Mouse (Mus musculus) G1E-ER4 (cell line): ENCODE results near the gene Oprd1. TPM values are rescaled to one million over a fixed set of nuclear protein-coding genes. Genes with fewer than 3 reads are reported as not detected.

Experiments
- GATA1 ChIP-seq: IDR thresholded peaks from one replicate; pipeline ENCODE4 v1.8.0; 2012; ENCODE audit warnings: low read length, inconsistent platforms
- polyA plus RNA-seq: library from polyadenylated mRNA; stranded (reverse); fragments of >175 nt; gene quantifications from 2 replicates; pipeline ENCODE4 v1.2.3, GENCODE M21; 2012

Gene Oprd1
- polyA plus RNA-seq, 1 experiment, result not detected

DNA sequence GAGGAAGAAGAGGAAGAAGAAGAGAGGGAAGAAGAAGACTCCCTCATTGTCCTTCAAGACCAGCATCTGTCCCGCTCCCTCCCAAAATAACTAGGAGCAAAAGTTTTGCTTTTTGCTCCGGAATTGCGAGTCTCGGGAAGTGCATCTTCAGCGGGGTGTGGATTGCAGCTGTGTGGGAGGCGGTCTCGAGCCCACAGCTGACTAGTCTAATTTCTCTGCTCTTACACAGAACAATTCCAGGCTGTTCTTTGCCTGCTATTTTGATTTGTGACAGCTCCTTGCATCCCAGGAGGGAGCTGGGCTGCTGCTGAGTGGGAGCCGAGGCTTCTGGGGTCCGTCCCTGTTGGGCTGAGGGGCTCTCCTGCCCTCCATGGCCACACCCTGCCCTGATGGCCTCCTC is 24.7 kb downstream of the Oprd1 start:
- no peak for TF ChIP-seq GATA1

DNA sequence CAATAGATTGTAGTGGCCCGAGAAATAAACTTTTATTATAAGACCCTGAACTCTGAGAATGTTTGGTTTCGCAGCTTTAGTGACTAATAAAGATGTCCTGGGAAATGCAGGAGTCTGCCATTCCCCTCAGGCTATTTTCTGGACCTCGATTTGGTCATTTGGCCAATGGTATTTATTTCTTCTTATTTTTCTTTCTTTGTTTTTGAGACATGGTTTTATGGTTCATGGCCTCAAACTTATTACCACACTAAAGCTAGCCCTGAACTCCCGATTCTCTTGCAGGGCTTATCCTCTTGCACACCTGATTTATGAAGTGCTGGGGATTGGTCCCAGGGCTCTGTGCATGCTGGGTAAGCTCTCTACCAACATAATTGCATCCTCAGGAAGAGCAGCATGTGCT is 28.0 kb downstream of the Oprd1 start:
- TF ChIP-seq GATA1, result no peak

DNA sequence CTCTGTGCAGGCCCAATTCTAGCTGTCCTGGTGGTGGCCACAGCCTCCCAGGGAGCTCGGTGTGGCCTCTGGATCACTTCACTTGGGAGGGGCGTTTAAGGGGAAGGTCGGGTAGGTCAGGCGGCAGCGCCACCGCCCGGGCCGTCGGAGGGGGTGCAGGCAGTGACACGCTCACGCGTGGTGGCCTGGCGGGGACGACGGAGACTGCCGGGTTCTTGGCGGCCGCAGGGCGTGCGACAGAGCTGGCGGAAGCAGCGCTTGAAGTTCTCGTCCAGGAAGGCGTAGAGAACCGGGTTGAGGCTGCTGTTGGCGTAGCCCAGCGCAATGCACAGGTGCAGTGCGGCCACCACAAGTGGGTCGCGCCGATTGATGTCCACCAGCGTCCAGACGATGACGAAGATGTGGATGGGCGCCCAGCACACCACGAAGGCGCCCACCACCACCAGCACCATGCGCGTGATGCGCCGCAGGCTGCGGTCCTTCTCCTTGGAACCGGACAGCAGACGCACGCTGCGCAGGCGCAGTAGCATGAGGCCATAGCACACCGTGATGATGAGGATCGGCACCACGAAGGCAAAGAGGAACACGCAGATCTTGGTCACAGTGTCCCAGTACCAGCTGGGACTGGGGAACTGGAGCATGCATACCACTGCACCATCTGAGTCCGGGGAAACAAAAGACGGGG is 30.7 kb downstream of the Oprd1 start:
- TF ChIP-seq GATA1, result no peak

DNA sequence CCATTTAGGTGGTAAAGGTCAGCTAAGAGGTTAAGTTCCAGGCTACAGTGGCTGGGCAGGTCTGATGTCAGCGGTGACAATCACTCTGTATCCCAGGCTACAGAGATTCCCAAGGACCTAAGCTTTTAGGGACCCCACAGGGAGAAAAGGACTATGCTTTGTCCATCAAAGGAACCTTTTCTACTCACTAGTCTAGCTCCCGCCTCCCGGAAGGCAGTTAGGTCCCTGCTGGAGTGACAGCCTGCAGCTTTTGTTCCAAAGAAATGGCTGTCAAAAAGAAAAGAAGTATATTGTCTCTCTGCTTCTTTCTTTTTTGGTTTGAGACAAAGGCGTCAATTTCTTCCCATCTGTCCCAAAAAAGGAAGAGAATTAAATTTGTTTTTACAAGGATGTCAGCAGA is 33.1 kb downstream of the Oprd1 start:
- TF ChIP-seq GATA1, result no peak

DNA sequence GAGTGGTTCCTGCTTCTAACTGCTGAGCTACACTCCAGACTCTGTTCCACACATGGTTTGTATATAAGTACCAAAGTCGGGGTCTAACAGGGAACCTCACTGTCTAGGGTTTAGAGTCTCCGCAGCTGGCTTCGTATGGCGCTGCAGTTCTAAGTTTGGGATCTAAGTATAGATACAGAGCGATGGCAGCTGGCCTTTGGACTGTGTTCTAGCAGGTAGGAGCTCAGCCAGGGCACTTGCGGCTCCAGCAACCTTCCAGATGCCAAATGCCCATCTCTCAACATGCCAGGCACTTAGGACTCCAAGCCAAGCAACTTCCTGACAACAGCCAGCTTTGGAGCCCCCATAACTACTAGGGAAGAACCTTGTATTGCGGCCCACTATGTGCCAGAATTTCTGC is 36.1 kb downstream of the Oprd1 start:
- TF ChIP-seq GATA1, result no peak

DNA sequence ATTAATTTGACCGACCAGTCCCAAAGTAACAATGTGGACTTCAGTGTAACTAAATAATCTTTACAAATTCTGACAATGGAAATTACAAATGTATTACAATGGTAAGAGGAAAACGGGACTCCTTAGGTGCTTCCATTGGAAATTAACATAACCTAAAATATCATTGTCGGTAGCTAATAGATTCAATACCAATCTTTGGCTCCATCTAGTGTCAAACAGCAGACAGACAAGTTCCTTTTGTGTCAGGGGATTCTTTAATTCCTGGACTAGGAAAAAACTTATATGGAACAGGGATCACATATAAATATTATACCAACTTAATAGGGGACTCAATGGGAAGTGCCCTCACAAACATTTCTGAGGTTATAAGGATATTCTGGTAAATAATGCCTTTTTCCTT is 43.1 kb downstream of the Oprd1 start:
- no peak for TF ChIP-seq GATA1

DNA sequence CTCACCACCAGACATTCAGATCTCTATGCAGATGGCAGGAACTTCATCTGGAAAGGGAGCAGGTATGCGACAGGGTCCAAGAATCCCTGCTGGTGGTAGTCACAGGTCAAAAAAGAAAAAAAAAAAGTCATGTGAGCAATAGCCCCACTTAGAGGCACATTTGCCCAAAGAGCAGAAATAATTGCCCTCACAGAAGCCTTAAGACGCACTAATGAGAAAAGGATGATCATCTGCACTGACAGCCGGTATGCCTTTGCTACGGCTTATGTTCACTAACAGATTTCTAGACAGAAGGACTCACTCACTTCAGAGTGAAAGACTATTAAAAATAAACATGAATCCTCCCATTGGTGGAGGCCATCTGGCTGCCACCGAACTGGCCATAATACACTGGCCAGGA is 44.7 kb downstream of the Oprd1 start:
- TF ChIP-seq GATA1, result no peak

DNA sequence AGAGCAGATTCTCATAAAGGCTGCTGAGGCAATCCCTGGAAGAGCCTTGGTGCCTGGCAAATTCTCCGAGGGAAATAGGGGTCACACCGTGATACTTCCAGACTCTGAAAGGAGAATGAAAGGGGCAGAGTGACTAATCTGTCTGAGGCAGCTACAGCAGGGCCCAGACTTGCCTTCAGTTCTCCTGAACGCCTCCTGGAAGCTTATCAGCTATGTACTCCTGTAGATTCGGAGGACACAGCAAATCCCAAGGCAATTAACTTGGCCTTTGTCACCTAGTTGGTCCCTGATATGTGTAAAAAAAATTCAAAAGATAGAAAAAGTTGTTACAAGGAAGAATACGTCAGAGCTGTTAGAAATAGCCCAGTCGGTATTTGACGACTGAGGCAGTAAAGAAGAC is 49.2 kb downstream of the Oprd1 start:
- no peak for TF ChIP-seq GATA1

DNA sequence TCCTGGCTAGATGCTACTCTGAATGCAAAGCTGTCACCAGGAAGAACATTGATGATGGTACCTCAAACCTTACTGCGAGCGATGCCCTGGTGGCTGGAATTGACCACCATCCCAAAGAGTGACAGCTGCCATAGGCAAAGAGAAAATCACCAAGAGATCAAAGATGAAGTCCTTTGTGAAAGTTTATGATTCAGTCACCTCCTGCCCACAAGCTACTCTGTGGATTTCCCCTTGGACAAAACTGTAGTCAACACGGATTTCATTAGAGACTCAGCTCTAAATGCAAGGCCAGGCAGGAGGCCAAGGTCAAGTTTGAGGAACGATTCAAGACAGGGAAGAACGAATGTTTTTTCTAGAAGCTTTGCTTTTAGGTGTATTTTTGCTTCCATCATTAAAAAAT is 50.4 kb downstream of the Oprd1 start:
- no peak for TF ChIP-seq GATA1

DNA sequence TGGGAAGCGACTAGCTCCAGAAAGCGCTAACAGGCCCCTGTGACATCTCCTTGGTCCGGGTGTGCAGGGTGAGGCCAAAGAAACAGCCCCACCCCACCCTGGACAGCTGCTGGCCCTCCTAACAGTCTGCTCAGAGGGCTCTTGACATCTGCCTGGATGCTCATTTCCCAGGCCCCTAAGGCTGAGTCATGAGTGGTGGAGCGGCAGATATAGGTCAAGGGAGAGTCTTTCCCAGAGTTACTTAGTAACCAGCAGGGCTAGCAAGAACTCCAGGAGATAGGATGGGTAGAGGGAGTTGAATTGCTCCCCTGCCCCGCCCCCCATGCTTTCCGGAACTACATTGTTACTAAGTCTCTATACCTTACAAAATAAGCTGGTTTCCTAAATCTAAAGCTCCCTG is 51.1 kb downstream of the Oprd1 start:
- no peak for TF ChIP-seq GATA1

DNA sequence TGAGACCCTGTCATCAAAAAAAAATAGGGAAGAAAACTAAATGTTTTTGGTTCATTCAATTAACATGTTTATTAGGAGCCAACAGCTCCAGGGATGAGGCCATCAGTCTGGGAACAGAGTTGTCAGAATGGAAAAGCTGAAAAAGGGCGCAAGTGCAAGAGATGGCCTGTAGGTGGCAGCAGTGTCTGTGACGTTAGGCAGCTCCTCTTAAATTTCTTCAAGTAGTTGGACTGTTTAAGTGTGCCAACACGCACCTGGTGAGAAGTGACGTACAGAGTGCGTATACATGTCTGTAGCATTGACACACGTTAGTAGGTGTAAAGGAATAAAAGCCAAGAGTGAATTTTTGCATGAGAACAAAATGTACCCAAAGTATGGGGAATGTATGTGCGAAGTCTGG is 55.4 kb downstream of the Oprd1 start:
- TF ChIP-seq GATA1, result no peak

DNA sequence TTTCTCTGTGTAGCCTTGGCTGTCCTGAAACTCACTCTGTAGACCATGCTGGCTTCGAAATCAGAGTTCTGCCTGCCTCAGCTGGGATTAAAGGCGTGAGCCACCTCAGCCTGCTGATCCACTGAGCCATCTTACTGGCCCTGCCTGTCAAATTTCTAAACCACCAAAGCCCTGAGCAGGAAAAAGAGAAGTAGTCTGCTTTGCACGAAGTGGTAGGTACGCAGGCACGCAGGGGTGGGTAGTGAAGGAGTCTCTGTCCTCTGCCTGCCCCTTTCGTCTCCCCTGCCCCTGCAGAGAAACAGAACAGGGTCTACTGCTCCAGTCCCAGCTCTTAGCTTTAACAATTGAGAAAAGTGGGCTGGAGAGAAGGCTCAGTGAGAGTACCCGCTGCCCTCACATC is 59.2 kb downstream of the Oprd1 start:
- no peak for TF ChIP-seq GATA1

DNA sequence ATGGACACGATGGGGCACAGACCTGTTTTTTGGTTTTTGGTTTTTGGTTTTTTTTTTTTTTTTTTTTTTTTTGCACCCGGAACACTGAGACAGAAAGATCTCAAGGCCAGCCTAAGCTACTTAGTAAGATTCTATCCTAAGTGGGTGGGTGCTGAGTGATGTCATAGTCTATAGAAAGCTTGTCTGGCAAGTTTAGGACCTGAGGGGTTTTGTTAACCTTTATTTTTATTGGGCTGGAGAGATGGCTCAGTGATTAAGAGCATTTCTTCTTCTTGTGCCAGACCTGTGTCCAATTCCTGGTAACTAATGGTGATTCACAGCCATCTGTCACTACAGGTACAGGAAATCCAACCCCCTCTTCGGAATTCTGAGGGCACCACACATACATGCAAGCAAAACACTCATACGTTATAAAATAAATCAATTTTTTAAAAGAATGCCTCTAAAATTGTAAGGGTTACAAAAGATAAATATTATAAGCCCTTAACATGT is 63.7 kb downstream of the Oprd1 start:
- TF ChIP-seq GATA1, result no peak

DNA sequence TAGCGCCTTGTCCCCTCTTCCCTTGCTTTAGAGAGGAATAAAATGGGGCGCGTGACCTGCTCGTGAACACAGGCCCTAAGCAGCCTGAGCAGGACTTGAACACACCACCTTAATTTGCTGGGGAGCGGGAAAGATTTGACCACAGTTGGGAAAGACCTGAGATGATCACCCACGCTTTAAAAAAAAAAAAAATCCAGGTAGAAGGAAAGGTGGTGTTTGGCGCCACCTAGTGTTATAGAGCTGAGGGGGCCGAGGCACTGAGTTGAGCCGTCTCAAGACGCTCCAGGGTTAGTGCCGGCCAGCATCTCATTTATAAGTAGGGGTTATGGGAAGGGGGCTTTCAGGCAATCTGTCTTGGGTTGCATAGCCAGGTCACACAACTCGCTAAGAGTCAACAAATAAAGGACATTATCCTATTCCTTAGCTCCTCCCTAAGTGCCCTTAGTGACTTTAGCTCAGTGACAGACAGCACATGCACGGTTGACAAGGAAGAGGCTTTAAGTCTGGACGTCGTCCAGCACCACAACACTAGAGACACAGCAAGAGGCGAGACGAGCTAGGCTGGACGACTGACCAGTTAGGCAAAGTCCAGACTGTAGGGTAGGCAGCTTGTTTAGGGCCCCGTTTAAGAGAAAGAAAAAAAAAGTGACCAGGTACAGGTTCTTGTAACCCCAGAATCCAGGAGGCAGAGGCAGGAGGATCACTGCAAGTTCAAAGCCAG is 64.6 kb downstream of the Oprd1 start:
- no peak for TF ChIP-seq GATA1

DNA sequence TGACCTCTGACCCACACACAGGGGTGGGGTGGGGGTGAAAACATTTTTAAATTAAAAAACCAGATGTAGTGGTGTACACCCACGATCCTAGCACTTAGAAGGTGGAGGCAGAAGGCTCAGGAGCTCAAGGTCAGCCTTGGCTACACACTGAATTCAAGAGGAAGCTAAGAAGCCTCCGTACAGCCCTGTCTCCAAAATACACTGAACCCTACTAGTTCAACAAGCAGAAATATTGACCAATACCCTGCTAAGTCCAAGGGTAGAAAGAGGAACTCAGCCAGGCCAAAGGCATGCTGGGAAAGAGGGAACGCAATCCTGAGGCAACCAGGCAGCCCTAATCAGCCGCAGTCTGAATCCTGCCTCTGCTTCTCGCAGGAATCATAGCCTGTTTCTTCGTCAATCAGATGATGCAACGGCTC is 66.0 kb downstream of the Oprd1 start:
- no peak for TF ChIP-seq GATA1

DNA sequence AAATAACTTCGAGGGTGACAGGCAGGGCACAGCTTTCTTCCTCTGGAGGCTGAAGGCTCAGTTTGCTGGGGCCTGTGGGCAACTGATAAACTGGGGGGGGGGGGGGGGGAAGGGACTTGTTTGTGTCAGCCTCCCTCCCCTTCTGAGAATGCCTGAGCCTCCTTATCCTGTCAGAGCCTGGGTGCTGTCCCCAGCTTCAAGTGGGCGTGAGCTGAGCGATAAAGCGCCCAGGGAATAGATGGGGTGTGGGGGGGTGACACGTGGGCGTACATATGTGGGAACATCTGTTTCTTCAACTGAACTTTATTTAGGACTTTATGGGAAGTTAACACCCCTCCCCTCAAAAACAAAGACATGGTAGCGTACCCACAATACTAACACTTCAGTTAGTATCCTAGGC is 66.8 kb downstream of the Oprd1 start:
- TF ChIP-seq GATA1, result peak; percentile 72
